Mouse (Mus musculus): ENCODE measurements around the gene Gm19410.

DNA sequence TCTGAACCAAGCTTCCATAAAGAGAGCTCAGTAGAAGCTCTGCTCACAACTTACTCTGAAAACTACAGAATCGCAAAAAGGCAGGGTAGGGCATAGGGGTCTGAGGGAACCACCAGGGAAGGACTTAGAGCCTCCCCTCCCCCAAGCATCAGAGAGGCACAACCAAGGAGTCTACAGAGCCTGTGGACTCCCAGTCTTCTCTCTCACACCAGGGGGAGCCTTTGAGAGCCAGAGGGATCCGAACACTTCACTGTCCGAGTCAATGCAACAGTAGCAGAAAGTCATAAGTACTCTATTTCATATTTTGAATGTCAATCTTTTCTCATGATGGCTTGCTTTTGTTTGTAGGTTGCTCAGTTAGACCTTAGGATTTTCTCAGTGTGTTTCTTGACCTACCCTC, 30.2 kb upstream of the Gm19410 start:
- TF ChIP-seq CTCF (IDR thresholded peaks at IDR 0.05; ENCODE audit: low read depth) (peak; percentile 34; the same call in 1 of the 2 replicates), EP300 (IDR thresholded peaks at IDR 0.05; ENCODE audit: low read depth) (no peak)
